Mouse (Mus musculus): Measurements from ENCODE around the gene Elane.
A peak's percentile ranks its signal among the peaks of the same experiment; 100 is the strongest.

Elane gene

DNA sequence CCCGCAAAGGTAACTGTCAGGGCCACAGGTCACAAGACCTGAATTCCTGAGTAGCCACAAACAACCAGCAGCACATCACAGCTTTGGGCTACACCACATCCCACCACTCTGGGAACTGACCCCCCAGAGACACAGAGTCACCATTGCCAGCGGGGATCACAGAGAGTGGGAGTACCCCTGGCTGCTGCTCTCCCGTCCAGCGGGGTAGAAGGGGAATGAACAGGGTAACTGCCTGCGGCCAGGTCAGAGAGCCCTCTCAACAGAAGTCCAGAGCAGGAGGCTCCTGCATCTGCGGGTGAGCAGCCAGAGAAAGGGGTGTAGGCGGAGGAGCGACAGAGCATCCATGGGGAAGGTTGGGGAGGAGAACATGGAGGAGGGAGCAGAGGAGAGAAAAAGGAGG is 30.0 kb downstream of the Elane start:
- DNase-seq = no peak

DNA sequence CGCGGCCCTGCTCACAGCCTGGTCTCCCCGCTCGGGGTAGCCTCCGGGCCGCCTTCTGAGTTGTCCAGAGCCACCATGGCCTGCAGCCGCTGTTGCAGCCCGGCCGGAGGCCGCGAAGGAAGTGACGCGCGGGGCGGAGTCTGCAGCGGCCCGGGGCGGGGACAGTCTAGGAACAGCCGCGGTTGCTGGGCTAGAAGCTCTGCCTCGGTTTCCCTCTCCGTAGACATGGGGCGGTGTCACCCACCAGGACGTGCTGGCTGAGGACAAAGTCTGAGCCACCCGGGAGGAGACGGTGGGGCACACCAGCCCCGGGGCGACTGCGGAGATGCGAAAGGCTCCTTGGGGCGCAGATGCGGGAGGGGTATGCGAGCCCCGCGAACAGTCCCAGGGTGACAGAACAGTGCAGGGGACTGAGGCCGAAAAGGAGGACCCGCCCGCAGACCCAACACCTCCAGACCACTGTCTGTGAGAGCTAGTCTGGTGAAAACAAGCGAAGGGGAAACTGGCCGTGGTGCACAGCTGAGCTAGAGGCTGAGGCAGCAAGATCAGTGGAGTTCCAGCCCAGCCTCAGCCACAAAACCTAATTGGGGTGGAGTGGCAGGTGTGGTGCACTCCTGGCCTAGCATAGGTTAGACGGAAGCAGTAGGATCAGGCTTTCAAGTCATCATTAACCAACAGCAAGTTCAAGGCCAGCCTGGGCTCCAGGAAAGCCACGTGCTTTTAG is 30.9 kb downstream of the Elane start, which contains the start of gene Kiss1r:
Gene Kiss1r, plus strand, starts transcription at position 164 of the 724 bp plus-strand sequence.
- peak; percentile 89 to 90 for DNase-seq

DNA sequence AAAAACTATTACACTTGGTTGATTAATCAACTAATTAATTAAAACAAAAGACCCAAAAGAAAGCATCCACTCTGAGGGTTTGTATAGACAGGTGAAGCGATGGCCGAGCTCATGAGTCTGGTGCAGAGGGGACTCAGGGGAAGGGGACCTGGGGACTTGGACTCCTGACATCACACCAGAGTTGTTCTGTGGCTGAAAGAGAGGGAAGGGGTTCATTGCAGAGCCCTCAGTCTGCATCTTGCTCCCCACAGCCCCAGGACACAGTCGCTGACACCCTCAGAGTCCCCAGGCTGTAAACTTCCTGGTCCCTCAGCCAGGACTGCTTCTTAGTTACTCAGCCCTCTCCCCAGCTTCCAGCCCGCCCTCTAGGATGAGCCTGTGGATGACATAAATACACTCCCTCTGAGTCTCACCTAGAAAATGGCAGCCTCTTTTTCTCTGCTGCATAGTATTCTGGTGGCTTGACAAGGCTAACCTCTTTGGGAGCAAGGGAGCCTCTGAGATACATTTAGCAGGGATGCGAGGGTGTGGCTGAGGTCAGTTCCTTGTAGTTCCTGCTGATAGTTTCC is 31.6 kb downstream of the Elane start:
- DNase-seq = no peak

DNA sequence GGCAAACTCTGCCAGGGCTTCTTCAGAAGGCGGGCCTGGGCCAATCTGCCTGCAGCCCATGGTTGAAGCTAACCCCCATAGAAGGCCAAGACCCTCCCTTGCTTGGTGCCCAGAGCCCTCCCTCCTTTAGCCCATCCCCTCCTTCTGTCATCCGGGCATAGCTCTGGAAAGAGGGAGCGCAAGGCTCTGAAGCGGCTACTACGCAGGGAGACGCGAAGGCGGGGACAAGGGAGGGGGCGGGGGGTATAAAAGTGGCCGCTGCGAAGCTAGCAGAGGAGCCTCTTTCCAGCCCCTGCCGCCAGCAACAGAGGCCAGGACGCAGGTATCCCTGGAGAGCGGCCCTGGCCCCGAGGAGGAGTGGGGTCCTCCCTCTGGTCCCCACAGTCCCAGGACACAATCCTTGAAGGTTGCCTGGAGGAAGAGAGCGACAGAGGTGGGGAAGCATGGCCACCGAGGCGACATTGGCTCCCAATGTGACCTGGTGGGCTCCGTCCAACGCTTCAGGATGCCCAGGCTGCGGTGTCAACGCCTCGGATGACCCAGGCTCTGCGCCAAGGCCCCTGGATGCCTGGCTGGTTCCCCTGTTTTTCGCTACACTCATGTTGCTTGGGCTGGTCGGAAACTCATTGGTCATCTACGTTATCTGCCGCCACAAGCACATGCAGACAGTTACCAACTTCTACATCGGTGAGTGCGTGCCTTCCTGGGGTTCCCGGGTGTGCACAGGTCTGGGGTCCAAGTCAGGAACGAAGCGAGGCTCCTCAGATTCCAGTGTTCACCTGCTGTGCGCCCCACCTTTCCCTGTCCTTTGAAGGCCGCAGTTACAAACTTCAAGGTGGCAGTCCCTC is 32.4 kb downstream of the Elane start:
- DNase-seq = peak in 1 of 2 experiments; percentile 57

DNA sequence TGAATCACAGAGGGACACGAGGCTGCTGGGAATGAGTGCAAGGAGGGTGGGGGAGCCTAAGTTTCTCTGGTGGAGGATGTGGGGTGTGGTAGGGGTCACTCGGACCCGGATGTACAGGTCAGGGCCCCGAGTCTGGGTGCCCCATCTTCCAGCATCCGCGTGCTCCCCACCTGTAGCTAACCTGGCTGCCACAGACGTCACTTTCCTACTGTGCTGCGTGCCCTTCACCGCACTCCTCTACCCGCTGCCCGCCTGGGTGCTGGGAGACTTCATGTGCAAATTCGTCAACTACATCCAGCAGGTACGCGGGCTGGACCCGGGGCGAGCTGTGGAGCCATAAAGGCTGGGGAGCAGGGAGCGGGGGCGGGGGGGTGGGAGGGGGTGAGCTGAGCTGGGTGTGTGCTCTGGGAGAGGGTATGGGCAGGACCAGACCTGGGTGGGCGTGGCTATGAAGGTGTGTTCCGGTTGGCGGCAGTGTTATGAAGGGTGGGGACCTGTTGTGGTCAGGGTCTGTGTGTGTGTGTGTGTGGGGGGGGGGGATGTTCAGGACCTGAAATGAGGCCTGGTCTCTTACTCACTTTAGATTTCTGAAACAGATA is 33.3 kb downstream of the Elane start:
- DNase-seq = peak in 1 of 2 experiments; percentile 57

DNA sequence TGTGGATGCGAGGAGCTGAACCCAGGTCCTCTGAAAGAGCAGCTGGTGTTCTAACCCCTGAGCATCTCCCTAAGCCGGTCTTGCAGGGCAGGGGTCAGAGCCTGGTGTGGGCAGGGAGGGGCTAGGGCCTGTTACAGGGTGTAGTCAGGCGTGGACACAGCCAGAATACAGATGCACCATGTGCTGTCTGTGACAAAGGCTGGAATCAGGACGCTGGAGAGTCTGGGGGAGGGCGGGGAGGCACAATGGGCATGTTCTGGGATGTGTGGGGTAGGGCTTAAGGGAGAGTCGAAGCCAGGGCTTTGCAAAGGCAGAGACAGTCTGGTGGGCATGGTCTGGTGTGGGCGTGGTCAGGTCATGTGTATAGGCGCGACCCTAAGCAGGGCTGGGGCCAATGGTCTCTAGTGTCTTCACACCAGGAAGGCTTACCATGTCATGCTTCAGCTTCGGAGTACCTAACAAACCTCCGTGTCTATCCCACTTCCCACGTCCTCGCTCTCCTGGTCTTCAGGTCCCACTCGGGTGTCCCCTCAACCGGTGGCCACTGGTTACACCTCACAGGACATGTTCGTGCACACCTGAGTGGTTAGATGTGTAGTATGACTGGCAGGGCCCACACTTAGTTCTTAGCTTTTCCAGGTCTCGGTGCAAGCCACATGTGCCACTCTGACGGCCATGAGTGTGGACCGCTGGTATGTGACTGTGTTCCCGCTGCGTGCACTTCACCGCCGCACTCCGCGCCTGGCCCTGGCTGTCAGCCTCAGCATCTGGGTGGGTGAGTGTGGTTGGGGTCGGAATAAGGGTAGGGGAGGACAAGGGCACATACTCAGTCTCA is 34.2 kb downstream of the Elane start:
- no peak for DNase-seq

DNA sequence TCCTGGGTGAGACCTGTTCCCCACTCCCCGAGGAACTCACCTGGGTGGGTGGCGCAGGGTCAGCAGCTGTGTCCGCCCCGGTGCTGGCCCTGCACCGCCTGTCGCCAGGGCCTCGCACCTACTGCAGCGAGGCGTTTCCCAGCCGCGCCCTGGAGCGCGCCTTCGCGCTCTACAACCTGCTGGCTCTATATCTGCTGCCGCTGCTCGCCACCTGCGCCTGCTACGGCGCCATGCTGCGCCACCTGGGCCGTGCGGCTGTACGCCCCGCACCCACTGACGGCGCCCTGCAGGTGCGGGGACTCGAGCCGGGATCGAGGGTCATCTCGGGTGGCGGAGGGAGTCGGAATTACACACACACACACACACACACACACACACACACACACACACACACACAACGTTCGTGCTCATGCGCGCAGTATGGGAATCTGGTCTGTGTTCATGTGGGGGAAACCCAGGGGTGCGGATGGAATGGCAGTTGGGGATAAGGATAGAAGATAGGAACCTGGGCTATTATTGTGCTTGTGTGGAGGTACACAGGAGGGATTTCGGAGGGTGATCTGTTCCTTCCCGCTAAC is 35.0 kb downstream of the Elane start, which contains the start of gene R3hdm4:
Gene R3hdm4, minus strand, starts transcription at position 251 of the 578 bp plus-strand sequence.
- DNase-seq = no peak

DNA sequence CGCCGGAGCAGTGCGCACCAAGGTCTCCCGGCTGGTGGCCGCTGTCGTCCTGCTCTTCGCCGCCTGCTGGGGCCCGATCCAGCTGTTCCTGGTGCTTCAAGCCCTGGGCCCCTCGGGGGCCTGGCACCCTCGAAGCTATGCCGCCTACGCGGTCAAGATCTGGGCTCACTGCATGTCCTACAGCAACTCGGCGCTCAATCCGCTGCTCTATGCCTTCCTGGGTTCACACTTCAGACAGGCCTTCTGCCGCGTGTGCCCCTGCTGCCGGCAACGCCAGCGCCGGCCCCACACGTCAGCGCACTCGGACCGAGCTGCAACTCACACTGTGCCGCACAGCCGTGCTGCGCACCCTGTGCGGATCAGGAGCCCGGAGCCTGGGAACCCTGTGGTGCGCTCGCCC is 35.5 kb downstream of the Elane start:
- DNase-seq = no peak

DNA sequence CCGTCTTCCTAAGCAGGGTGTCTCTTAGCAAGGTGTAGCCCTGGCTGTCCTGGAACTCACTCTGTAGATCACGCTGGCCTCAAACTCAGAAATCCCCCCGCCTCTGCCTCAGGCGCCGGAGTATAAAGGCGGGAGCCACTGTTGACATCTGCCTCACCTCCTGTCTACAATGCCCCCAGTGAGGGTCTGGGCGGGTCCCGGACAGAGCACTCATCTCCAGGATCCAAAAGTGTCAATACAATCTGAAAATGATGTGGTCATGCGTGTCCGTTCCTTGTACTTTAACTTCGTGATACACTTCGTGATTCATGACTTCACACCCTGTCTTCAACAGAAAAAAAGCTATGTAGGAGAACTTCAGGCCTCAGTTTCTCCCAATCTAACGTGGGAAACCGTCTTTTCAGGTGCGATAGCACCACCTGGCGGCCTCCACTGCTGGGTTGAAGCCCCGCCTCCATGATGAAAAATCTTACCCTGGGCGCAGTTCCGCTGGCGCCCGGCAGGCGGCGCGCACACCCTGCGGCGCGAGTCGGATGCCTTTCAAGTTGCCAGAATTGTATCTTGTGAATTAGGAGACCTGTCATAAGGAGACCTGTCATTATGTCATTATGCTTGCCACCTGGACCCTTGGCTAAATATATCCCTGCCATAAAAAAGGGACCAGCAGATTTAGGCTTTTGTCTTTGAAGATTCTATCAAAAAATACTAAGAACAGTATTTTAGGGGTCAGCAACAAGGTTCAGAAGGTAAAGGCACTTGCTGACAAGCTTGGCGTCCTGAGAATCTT is 39.1 kb downstream of the Elane start:
- peak; percentile 88 to 89 for DNase-seq

DNA sequence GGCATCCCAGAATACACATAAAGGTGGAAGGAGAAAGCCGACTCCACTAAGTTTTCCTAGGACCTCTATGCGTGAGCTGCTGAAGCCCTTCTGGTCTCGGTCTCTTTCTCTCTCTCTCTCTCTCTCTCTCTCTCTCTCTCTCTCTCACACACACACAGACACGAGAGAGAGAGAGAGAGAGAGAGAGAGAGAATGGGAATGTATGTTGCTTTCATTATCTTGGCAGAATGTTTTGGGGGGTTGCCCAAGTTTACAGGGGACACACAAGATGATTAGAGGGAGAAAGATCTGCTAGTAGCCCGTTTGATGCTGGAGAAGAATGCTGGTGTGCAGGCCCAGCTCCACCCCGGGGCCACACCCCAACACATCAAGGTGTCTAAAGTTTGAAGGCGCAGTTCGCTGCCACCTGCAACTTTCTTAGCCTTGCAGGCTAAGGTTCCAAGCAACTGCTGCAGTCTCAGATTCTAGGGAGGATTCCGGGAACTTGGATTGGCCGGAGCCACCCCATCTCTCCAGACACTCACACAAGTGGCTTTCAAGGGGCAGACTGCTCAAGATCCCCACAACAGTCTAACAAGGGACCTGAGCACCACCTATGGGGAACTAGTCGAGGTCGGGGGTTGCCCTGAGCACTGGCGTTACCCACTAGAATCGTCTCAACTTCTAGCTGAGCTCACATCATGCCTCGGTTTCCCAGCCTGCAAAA is 39.9 kb downstream of the Elane start:
- DNase-seq = peak in 1 of 2 experiments; percentile 30

DNA sequence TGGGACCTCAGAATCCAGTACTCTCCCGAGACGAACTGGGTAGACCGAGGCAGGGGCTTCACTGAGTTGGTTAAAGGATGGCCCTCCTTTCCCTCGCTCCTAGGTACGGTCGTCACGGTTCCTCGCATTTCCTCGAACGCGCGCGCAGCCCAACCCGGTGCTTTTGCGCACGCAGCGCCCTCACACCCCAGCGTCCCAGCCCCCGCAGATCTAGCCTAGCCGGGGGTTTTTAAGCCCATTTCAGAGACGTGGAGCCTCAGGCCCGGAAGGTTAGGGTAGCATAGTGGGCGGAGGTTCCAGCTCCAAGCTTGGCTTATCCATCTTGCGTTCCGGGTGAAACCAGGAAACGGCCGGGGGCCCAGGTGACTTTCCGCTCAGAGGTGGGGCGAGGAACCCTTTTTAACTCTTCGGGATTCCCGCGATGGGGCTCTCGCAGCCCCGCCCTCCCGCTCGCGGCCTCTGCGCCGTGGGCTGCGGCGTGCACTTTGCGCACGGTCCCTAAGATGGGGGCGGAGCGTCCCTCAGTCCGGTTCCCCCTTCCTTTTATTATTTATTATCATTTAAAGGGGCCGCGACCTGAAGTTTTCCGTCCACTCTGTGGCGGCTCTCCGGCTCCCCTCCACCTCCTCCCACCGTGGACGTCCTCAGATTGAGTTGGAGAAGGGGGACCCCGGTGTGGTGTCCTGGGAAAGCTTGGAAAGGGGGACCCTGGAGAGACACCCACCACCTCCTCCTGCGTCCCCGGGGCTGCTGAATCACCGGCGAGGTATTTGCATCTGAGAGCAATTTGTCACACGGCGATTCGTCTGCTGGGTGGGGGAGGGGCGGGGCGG is 40.7 kb downstream of the Elane start, which contains the start of gene Arid3a:
Gene Arid3a, plus strand, starts transcription at position 553 of the 833 bp plus-strand sequence.
- peak; percentile 91 to 93 for DNase-seq

DNA sequence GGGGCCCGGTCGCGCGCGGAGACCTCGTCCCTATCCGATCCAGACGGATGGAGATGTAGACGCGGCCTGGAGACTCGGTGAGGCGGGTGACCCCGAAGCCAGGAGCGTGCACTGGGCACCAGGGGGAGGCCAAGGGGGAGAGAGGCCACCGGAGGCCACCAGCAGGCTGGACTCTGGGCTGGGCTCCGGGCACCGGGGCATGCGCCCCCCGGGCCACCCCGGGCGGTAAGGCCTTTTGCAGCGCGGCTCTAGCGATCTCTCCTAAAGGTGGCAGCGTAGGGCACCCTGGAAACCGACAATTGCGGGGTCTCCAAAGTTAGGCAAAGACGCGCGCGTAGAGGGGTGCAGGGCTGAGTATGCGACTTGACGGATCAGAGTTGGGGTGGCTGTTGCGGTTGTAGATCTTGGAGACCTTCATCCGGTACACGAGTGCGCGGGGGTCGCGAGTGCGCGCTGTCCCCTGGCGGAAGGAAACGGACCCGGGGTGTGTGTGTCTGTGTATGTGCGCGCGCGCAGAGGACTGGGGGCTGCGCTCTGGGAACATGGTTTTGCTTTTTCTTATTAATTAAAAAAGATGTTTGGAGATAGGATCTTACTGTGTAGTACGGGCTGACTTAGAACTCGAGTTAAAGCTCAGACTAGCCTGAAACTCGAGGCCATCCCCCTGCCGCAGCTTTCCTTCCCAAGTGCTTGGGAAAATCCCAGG is 41.4 kb downstream of the Elane start:
- DNase-seq = peak; percentile 46 to 53

DNA sequence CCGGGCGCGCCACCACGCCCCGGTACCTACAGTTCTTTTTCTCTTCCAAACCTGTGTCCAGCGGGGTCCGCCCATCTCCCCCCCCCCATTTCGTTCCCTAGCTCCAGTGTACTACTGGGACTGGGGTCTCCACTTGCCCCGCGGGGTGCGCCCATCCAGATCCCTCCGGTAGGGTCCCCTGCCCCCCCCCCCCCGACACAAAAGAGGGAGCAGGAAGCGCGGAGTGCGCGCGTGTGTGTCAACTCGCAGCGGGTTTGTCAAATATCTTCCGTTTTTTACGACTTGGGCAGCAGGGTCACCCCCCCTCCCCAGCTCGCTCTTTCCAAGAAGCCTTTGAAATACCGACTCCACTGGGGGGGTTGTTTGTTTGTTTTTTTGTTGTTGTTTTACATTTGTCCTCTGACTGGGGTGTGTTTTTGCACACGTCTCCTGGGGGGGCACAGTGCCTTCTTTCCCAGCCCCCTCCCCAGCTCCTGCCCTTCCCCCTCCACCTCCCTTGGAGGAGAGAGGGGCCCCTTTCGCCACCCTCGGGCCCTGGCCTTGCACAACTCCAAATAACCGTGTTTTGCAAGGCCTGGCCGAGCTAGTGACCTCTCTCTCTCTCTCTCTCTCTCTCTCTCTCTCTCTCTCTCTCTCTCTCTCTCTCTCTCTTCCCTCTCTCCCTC is 42.1 kb downstream of the Elane start:
- peak; percentile 50 to 68 for DNase-seq

DNA sequence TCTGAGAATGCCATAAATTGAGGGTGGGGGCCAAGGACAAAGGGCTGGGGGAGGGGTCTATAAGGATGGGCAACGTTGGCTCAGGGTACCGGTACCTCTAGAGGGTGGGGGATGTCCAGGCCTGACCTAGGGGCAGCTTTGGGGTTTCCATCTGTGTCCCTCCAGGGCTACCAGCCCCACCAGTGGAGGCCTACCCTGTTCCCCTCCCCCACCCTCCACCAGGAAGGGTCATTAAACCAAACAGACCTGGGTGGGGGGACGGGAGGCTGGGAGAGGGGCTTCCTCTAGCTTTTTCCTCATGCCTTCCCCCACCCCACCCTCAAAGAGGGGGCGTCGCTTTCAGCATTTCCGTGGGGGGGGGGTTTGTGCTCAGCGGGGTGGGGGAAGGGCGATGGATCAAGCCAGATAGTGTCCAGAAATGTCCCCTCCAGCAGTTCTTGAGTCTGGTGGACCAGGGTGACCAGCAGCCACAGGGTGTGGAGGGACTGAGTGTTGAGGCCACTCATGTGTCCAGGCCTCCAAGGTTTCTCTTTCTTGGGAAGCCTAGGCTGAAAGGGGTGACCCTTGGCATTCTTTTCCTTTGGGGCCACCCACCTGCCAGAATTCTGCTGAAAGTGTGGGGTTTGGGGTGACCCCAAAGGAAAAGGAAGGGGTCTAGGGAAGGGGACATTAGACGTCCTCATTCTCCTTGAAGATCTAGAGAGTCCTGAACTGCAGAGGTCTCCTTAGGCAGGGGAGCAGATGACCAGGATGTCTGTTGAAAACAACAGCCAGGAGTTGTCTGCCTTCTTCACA is 43.1 kb downstream of the Elane start:
- no peak for DNase-seq

DNA sequence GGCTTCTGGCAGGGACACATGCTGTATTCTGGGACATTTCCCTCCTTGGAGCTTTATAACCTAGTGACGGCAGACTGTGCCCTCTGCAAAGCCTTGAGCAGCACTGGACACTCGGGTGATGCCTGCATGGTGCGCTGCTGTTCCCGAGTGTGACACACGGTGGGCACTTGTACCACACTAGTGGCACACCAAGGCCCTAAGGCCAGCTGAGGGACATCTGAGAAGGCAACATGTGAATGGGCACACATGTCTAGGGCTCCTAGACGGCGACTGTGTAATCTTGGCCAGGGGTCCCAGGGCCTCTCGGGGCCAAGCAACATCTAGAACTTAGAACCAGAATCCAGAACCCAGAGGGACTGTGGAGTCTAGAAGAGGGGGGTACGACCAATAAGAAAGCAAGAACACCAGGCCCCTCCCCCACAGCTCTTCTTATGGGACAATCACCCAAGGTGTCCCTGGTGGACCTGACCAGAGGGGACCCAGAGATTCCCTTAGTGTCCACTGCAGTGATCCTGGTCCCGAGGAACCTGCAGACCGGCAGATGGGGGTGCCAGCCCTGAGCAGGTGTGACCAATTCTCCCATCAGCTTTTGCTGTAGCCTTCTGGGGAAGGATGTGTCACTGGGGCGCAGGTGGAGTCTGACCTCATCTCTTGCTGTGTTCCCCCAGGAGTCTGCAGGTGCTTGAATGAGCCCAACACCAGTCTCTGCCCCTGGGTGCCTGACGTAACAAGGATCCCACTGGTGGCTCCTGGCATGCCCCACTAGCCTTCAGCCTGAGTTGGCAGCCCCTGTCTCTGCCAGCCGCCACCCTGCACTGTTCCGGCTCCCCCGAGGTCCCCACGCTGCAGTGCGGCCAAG is 44.1 kb downstream of the Elane start:
- DNase-seq = no peak

DNA sequence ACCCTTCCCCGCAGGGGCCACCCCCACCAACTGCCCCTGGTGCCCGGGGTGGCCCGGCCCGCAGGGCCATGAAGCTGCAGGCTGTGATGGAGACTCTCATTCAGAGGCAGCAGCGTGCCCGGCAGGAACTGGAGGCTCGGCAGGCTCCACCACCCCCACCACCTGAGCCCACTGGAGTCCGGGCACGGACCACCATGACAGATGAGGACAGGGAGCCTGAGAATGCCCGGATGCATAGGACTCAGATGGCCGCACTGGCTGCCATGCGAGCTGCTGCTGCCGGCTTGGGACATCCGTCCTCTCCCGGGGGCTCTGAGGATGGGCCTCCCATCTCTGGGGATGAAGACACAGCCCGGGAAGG is 44.8 kb downstream of the Elane start:
- no peak for DNase-seq

Data from lung, adult 18-20 months (tissue).